Mouse (Mus musculus) stomach, postnatal 0 days (tissue): ENCODE measurements at regions not wholly inside any gene's neighbourhood (a gene's known extent, or its start where the extent isn't known, plus 50 kb on each side); places are given as distances from the start of the nearest gene placed in this dataset.

Source experiments
- ATAC-seq: fragments of 200-750 bp; cut with Nextera tagmentation; 2 replicates; pipeline ENCODE4 v1.8.0; 2017; ENCODE audit not compliant: low FRiP score, low TSS enrichment
- DNase-seq: peaks from one replicate; pipeline ENCODE4 v3.0.0-alpha.2; 2016; ENCODE audit warnings: low spot score
- H3K27ac ChIP-seq: fragments of 300-500 bp; sonication (generic); replicated peaks from 2 replicates; pipeline ENCODE4 v1.5.1; 2014; ENCODE audit warnings: mild to moderate bottlenecking, control low read depth
- H3K27me3 ChIP-seq: fragments of 300-500 bp; sonication (generic); 2 replicates; pipeline ENCODE4 v1.6.1; 2014; ENCODE audit warnings: low read length; ENCODE audit not compliant: control insufficient read depth, insufficient read depth
- H3K36me3 ChIP-seq: fragments of 300-500 bp; sonication (generic); 2 replicates; pipeline ENCODE4 v1.6.1; 2014; ENCODE audit warnings: low read length, mixed read lengths; ENCODE audit not compliant: control insufficient read depth, insufficient read depth
- H3K4me1 ChIP-seq: fragments of 300-500 bp; sonication (generic); replicated peaks from 2 replicates; pipeline ENCODE4 v1.6.1; 2014; ENCODE audit warnings: antibody characterized with exemption; ENCODE audit not compliant: control insufficient read depth, insufficient read depth
- H3K4me2 ChIP-seq: fragments of 300-500 bp; sonication (generic); replicated peaks from 2 replicates; pipeline ENCODE4 v1.6.1; 2014; ENCODE audit warnings: low read depth, mild to moderate bottlenecking, control low read depth, moderate library complexity
- H3K4me3 ChIP-seq: fragments of 300-500 bp; sonication (generic); 2 replicates; pipeline ENCODE4 v1.5.1; 2014; ENCODE audit warnings: low read depth, low read length, control low read depth
- H3K9ac ChIP-seq: fragments of 300-500 bp; sonication (generic); 2 replicates; pipeline ENCODE4 v1.6.1; 2014; ENCODE audit warnings: mild to moderate bottlenecking, low read length, control low read depth, mixed read lengths
- H3K9me3 ChIP-seq: fragments of 300-500 bp; sonication (generic); 2 replicates; pipeline ENCODE4 v1.6.1; 2016; ENCODE audit warnings: low read length; ENCODE audit not compliant: control insufficient read depth
- CTCF ChIP-seq: IDR thresholded peaks from 2 replicates; pipeline ENCODE4 v1.5.1; 2016; ENCODE audit warnings: antibody characterized with exemption, low read depth, mild to moderate bottlenecking, moderate library complexity
- EP300 ChIP-seq: optimal IDR thresholded peaks from 2 replicates; pipeline ENCODE3; 2016; ENCODE audit warnings: antibody characterized with exemption
- WGBS: fragments of 180-500 bp; shearing (Covaris S2); extraction: QIAGEN DNeasy Blood & Tissue Kit; methylation state at CpG from one replicate; pipeline ENCODE4 v1.1.7; 2014; 5-methylcytosine and 5-hydroxymethylcytosine counted together

DNA sequence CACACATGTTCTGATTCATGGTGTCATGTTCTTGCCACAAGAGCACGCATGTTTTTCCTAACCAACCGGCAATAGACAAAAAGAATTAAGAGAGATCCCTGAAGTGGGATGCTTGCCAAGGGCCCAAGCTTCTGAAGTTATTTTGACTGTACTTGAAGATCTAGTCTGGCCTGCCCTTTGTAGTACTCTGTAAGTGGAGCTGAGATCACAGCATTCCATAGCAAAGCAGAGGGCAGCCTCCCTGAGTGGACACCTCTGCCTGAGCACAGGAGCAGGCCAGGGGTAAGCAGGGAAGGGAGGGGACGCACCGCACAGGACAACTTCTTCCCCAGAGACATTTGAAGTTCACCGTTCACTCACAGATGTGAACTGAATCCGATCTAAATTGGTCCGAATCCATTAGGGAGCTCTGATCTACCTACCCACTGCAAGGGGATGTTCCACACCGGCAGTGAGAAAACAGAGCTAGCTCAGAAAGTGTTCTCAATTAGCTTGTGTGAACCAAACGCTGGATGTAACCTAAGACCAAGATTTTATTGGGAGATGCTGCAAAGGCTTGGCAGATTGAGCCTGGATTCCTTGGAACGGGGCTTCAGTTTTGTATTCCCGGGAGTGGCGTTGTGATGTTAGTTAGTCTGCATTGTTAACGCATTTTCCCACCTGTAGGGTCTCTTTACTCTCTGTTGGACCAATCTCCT is 88.3 kb upstream of the Tspan5 start:
- DNase-seq, result no peak
- 82% methylated on average over 13 of the region's 13 CpGs for WGBS
- H3K4me1 ChIP-seq, result no peaks in the 10 kb centered on the region
- H3K27ac ChIP-seq, result no peak overlapping the region
- no peak overlapping the region for H3K9ac ChIP-seq
- ATAC-seq, result no peak
- H3K4me3 ChIP-seq, result no peak overlapping the region
- H3K9me3 ChIP-seq, result no peaks in the 10 kb centered on the region
- no peak for TF ChIP-seq EP300
- TF ChIP-seq CTCF, result no peak
- H3K27me3 ChIP-seq, result no peaks in the 10 kb centered on the region
- H3K4me2 ChIP-seq, result no peak overlapping the region
- H3K36me3 ChIP-seq, result no peaks in the 10 kb centered on the region

DNA sequence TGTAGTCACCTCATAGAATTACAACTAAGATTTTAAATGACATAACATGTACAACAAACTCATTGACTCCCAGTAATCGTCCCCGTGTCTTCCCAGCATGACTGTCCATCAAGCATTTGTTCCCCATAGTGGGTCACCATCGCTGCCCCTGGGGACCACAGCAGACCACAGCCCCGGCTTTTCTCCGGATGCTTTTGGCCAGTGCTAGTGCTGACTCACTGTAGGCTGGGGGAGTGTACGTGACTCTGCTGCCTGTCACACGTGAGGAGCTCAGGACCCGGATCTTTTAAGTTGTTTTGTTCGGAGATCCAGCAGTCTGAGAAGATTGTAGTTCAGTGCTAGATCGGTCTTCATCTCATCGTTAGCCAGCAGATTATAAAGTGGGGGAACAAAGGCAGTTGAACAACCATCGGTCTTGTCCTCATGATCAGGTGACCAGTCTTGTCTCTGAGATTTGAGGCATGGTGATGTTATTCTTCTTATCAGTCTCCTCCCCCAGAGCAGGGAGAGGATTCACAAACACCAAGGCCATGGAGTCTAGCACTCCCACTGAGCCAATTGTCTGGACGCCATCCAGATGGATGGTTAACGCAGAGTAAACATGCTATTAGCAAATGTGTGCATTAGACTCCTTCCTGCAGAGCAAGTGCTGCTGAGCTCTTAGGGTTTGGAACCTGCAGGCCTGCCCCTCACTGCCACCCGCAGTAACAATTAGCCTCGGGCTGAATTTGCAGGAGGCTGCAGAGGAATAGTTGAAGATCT is 87.2 kb upstream of the Tspan5 start:
- Histone ChIP-seq H3K9ac (no peak overlapping the region), H3K27me3 (no peaks in the 10 kb centered on the region), H3K9me3 (no peaks in the 10 kb centered on the region), H3K27ac (0 out of 2 replicates have a peak overlapping the region, but pooled peaks have one; percentile 30), H3K4me1 (no peaks in the 10 kb centered on the region), H3K36me3 (no peaks in the 10 kb centered on the region), H3K4me3 (no peak overlapping the region), H3K4me2 (no peak overlapping the region)
- TF ChIP-seq EP300, result no peak
- no peak for TF ChIP-seq CTCF
- peak; percentile 29; the same call in 1 of the 2 replicates for ATAC-seq
- WGBS, result 50% methylated on average over 16 of the region's 16 CpGs
- peak; percentile 26 for DNase-seq

DNA sequence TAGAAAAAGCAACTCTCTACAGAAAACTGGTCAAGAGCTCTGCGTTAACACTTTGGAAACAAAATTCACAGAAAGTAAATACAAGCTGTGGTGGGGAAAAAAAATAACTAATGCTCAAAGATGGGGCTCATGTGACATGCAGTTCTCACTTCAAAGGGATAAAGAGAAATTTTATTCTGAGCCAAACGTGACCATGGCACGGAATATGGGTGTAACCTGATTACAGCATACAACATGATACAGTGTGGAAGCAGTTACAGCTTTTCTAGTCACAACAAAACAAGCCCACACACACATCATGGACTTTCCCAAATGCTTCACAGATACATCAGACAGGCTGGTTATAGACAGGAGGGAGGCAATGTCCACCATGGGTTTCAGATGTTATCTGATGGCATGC is 86.5 kb upstream of the Tspan5 start:
- 52% methylated on average over 3 of the region's 3 CpGs for WGBS

DNA sequence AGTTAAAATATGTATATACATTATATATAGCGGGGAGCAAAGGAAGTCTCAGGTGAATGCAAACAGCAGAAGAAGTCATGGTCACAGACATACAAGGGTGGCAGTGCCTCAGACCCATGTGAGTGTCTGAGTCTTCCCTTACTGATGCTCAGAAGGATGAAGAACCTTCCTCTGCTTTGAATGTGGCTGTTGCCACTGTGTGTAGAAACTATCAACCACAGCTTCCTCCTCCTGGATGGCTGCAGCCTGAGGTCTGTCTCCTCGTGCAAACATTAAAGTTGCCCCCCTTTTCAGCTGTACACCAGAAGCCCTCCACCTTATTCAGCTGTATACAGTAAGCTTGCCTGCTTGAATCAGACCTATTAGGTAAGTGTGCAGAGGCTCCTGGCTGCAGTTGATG is 79.4 kb upstream of the Tspan5 start:
- DNase-seq (no peak), ATAC-seq (no peak)
- Histone ChIP-seq H3K4me1 (no peaks in the 10 kb centered on the region), H3K27me3 (no peaks in the 10 kb centered on the region), H3K4me3 (no peak overlapping the region), H3K9me3 (no peaks in the 10 kb centered on the region), H3K27ac (no peak overlapping the region), H3K9ac (no peak overlapping the region), H3K4me2 (no peak overlapping the region), H3K36me3 (no peaks in the 10 kb centered on the region)
- TF ChIP-seq CTCF (no peak), EP300 (no peak)
- 80% methylated on average over 2 of the region's 2 CpGs for WGBS

More for the DNA sequence above, 86.5 kb upstream of the Tspan5 start:
- Histone ChIP-seq H3K9me3 (no peaks in the 10 kb centered on the region), H3K4me3 (no peak overlapping the region), H3K27ac (peak overlapping the region; percentile 25; the same call in 1 of the 2 replicates), H3K9ac (no peak overlapping the region), H3K36me3 (no peaks in the 10 kb centered on the region), H3K4me1 (no peaks in the 10 kb centered on the region), H3K4me2 (no peak overlapping the region), H3K27me3 (no peaks in the 10 kb centered on the region)
- ATAC-seq (no peak; the same call in 1 of the 2 replicates), DNase-seq (no peak)
- TF ChIP-seq EP300 (no peak), CTCF (no peak)

DNA sequence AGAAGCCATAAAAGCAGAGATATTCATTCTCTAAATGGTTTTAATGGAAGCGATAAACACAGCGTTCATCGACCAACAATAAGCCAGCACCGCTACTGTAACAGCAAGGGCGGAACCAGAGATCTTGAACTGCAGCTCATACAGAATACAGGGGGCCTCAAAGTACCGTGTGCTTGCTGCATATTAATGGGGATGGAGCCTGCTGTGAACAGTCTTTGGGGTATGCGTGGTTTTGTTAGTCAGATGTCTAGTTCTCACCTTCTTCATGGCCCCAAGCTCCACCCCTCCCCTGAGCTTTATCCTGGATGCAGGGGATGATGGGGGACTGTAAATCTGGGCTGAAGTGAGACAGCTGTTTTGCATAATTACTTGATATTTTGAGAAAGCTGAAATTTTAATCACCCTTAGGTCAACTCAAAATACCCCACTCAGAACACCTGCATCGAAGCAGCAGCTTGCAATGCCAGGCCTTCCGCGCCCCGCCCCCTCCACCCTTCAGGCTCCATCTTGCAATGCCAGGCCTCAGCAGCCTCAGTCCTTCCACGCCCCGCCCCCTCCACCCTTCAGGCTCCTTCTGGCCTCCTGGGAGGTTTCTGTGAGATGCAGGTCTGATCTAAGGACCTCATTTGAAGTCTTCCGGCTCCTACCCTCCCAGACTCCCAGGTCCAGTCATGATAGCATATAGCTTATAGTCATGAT is 73.5 kb upstream of the Tspan5 start:
- H3K27me3 ChIP-seq, result no peaks in the 10 kb centered on the region
- ATAC-seq (no peak), DNase-seq (no peak)
- no peak overlapping the region for H3K27ac ChIP-seq
- no peaks in the 10 kb centered on the region for H3K36me3 ChIP-seq
- no peaks in the 10 kb centered on the region for H3K4me1 ChIP-seq
- H3K9me3 ChIP-seq, result no peaks in the 10 kb centered on the region
- 83% methylated on average over 14 of the region's 14 CpGs for WGBS
- TF ChIP-seq EP300, result no peak
- no peak for TF ChIP-seq CTCF
- no peak overlapping the region for H3K4me2 ChIP-seq
- no peak overlapping the region for H3K9ac ChIP-seq
- no peak overlapping the region for H3K4me3 ChIP-seq
